Mouse (Mus musculus): ENCODE results near the gene Corin. TPM values are rescaled to one million over a fixed set of nuclear protein-coding genes. Genes with fewer than 3 reads are reported as not detected.

Corin gene
- polyA plus RNA-seq, 1 experiment from 2014 or later = 2.4 TPM

- Histone ChIP-seq H3K9me3 (ENCODE audit: control insufficient read depth, low read length) (no peaks in the 10 kb centered on the region), H3K27me3 (ENCODE audit: control insufficient read depth, insufficient read depth, low read depth, low read length) (no peaks in the 10 kb centered on the region), H3K4me3 (ENCODE audit: low read length) (no peak overlapping the region), H3K9ac (ENCODE audit: low read length) (no peak overlapping the region), H3K4me1 (replicated peaks; ENCODE audit: control insufficient read depth, insufficient read depth, low read length) (no peaks in the 10 kb centered on the region), H3K27ac (ENCODE audit: low read length) (no peak overlapping the region), H3K36me3 (ENCODE audit: control insufficient read depth, insufficient read depth, low read length) (peaks cover 2% of the 10 kb centered on the region; the same call in 1 of the 2 replicates), H3K4me2 (ENCODE audit: low read depth, low read length) (no peak overlapping the region)
- 77% methylated on average over 10 of the region's 10 CpGs for WGBS
- ATAC-seq (ENCODE audit: low read depth) = no peak
Observed at GRCm38 (mm10) chr5:72298418-72299104, 205.7 kb downstream of the Corin start.

DNA sequence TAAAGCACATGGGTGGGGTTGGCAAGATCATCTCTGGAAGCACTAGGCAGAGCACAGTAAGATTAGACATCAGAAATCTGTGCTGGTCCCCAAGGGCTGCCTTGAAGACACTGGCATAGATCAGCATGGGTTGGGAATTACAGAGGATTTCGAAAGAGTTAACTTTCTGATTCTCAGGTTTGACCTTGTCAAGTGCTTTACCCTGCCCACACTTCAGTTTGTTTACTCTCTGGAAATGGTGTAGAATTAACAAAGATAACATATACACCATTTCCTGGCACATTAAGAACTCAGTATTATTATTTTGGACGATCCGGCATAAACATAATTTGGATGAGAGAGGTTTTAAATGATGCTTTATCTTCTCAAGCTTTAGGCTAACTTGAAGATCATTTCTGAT lies 219.2 kb downstream of the Corin start:
- Histone ChIP-seq H3K4me1 (replicated peaks; ENCODE audit: control insufficient read depth, insufficient read depth, low read length) (peaks cover 3% of the 10 kb centered on the region; the same call in 1 of the 2 replicates), H3K9ac (ENCODE audit: low read length) (no peak overlapping the region), H3K27me3 (ENCODE audit: control insufficient read depth, insufficient read depth, low read depth, low read length) (no peaks in the 10 kb centered on the region), H3K27ac (ENCODE audit: low read length) (no peak overlapping the region), H3K4me3 (ENCODE audit: low read length) (no peak overlapping the region), H3K4me2 (ENCODE audit: low read depth, low read length) (no peak overlapping the region), H3K36me3 (ENCODE audit: control insufficient read depth, insufficient read depth, low read length) (peaks cover 4% of the 10 kb centered on the region), H3K9me3 (ENCODE audit: control insufficient read depth, low read length) (no peaks in the 10 kb centered on the region)
- ATAC-seq (ENCODE audit: low read depth) = no peak
- 19% methylated on average over 3 of the region's 3 CpGs for WGBS

GRCm38 (mm10) chr5:72282907-72283306 lies 221.4 kb downstream of the Corin start:
- no peak overlapping the region for H3K9ac ChIP-seq (ENCODE audit: low read length)
- no peaks in the 10 kb centered on the region for H3K9me3 ChIP-seq (ENCODE audit: control insufficient read depth, low read length)
- H3K4me1 ChIP-seq (replicated peaks; ENCODE audit: control insufficient read depth, insufficient read depth, low read length) = peaks cover 3% of the 10 kb centered on the region; the same call in 1 of the 2 replicates
- no peaks in the 10 kb centered on the region for H3K27me3 ChIP-seq (ENCODE audit: control insufficient read depth, insufficient read depth, low read depth, low read length)
- ATAC-seq (ENCODE audit: low read depth) = peak; percentile 59; the same call in 1 of the 2 replicates
- H3K4me3 ChIP-seq (ENCODE audit: low read length) = no peak overlapping the region
- no peak overlapping the region for H3K4me2 ChIP-seq (ENCODE audit: low read depth, low read length)
- no peaks in the 10 kb centered on the region for H3K36me3 ChIP-seq (ENCODE audit: control insufficient read depth, insufficient read depth, low read length)
- 18% methylated on average over 2 of the region's 2 CpGs for WGBS
- H3K27ac ChIP-seq (ENCODE audit: low read length) = no peak overlapping the region; the same call in 1 of the 2 replicates

- WGBS = 45% methylated on average over 8 of the region's 8 CpGs
- H3K4me3 ChIP-seq (ENCODE audit: low read length) = no peak overlapping the region
- no peak overlapping the region for H3K9ac ChIP-seq (ENCODE audit: low read length)
- no peak overlapping the region for H3K27ac ChIP-seq (ENCODE audit: low read length)
- H3K4me1 ChIP-seq (replicated peaks; ENCODE audit: control insufficient read depth, insufficient read depth, low read length) = no peaks in the 10 kb centered on the region
- H3K9me3 ChIP-seq (ENCODE audit: control insufficient read depth, low read length) = no peaks in the 10 kb centered on the region
- H3K36me3 ChIP-seq (ENCODE audit: control insufficient read depth, insufficient read depth, low read length) = no peaks in the 10 kb centered on the region
- H3K4me2 ChIP-seq (ENCODE audit: low read depth, low read length) = no peak overlapping the region
- no peaks in the 10 kb centered on the region for H3K27me3 ChIP-seq (ENCODE audit: control insufficient read depth, insufficient read depth, low read depth, low read length)
- no peak for ATAC-seq (ENCODE audit: low read depth)
Observed at GRCm38 (mm10) chr5:72269652-72270051, 234.6 kb downstream of the Corin start.

DNA sequence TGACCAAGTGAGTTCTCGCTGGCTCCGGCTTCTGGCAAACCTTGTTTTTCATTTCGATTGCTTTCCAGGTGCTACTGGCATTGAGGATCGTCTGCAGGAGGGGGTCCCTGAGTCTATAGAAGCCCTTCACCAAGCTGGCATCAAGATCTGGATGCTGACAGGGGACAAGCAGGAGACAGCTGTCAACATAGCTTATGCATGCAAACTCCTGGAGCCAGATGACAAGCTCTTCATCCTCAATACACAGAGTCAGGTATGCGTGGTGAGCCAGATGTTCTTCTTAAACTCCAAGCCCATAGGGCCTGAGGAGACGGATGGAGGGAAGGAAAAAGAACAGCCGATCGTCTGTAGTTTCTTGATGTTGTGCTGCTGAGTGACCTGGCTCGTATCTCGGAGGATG lies 235.1 kb downstream of the Corin start:
- H3K9ac ChIP-seq (ENCODE audit: low read length) = no peak overlapping the region
- H3K27me3 ChIP-seq (ENCODE audit: control insufficient read depth, insufficient read depth, low read depth, low read length) = no peaks in the 10 kb centered on the region
- WGBS = 72% methylated on average over 10 of the region's 10 CpGs
- H3K4me3 ChIP-seq (ENCODE audit: low read length) = no peak overlapping the region
- no peak overlapping the region for H3K27ac ChIP-seq (ENCODE audit: low read length)
- no peak overlapping the region for H3K4me2 ChIP-seq (ENCODE audit: low read depth, low read length)
- H3K4me1 ChIP-seq (replicated peaks; ENCODE audit: control insufficient read depth, insufficient read depth, low read length) = no peaks in the 10 kb centered on the region
- H3K36me3 ChIP-seq (ENCODE audit: control insufficient read depth, insufficient read depth, low read length) = no peaks in the 10 kb centered on the region
- no peak for ATAC-seq (ENCODE audit: low read depth)
- H3K9me3 ChIP-seq (ENCODE audit: control insufficient read depth, low read length) = no peaks in the 10 kb centered on the region

- Histone ChIP-seq H3K4me2 (ENCODE audit: low read depth, low read length) (no peak overlapping the region), H3K9ac (ENCODE audit: low read length) (no peak overlapping the region), H3K36me3 (ENCODE audit: control insufficient read depth, insufficient read depth, low read length) (no peaks in the 10 kb centered on the region), H3K4me1 (replicated peaks; ENCODE audit: control insufficient read depth, insufficient read depth, low read length) (no peaks in the 10 kb centered on the region), H3K27me3 (ENCODE audit: control insufficient read depth, insufficient read depth, low read depth, low read length) (no peaks in the 10 kb centered on the region), H3K4me3 (ENCODE audit: low read length) (no peak overlapping the region), H3K9me3 (ENCODE audit: control insufficient read depth, low read length) (no peaks in the 10 kb centered on the region), H3K27ac (ENCODE audit: low read length) (no peak overlapping the region)
- no peak for ATAC-seq (ENCODE audit: low read depth)
- 87% methylated on average over 7 of the region's 7 CpGs for WGBS
Observed at GRCm38 (mm10) chr5:72266955-72267535, 237.2 kb downstream of the Corin start.

DNA sequence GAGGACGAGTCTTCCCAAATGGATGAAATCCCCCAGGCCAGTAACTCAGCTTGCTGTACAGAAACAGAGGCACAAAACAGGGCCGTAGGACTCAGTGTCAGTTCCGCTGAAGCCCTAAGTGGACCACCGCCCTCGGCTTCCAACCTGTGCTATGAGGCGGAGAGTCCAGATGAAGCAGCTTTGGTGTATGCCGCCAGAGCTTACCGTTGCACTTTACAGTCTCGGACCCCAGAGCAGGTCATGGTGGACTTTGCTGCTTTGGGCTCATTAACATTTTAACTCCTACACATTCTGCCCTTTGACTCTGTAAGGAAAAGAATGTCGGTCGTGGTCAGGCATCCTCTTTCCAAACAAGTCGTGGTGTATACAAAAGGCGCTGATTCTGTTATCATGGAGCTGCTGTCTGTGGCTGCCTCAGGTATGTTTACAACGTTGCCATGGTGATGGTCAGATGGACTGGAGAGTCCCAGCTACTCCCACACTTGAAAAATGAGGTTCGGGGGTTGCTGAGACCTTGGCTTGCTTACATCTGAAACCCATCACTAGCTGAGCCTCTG lies 240.0 kb downstream of the Corin start:
- no peaks in the 10 kb centered on the region for H3K36me3 ChIP-seq (ENCODE audit: control insufficient read depth, insufficient read depth, low read length)
- no peak overlapping the region for H3K4me2 ChIP-seq (ENCODE audit: low read depth, low read length)
- no peak overlapping the region for H3K9ac ChIP-seq (ENCODE audit: low read length)
- WGBS = 52% methylated on average over 15 of the region's 15 CpGs
- no peak overlapping the region for H3K27ac ChIP-seq (ENCODE audit: low read length)
- no peaks in the 10 kb centered on the region for H3K27me3 ChIP-seq (ENCODE audit: control insufficient read depth, insufficient read depth, low read depth, low read length)
- no peak overlapping the region for H3K4me3 ChIP-seq (ENCODE audit: low read length)
- no peaks in the 10 kb centered on the region for H3K9me3 ChIP-seq (ENCODE audit: control insufficient read depth, low read length)
- no peak for ATAC-seq (ENCODE audit: low read depth)
- no peaks in the 10 kb centered on the region for H3K4me1 ChIP-seq (replicated peaks; ENCODE audit: control insufficient read depth, insufficient read depth, low read length)

DNA sequence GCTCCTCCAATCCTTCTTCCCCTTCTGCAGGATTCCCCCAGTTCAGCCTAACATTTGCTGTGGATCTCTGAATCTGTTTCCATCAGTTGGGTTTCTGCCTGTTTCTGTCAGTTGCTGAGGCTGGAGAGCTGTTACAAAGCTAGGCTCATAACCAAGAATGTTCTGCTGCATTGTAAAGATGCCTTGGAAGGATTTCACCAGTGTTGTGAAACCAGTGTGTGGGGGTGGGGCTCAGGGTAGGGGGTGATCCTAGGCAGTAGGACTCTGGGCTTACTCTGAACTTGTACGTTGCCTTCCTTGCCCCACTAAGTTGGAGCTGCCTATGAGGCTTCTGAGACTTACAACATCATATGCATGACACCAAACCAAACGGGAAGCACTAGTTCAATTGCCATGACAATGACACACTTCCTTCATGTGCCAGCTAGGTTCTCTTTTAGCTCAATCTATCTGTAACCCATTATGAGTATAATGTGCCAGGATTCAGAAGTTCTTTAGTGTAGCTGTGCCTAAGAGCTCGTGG lies 242.4 kb downstream of the Corin start:
- Histone ChIP-seq H3K9me3 (ENCODE audit: control insufficient read depth, low read length) (no peaks in the 10 kb centered on the region), H3K4me2 (ENCODE audit: low read depth, low read length) (no peak overlapping the region), H3K4me1 (replicated peaks; ENCODE audit: control insufficient read depth, insufficient read depth, low read length) (no peaks in the 10 kb centered on the region), H3K27me3 (ENCODE audit: control insufficient read depth, insufficient read depth, low read depth, low read length) (no peaks in the 10 kb centered on the region), H3K4me3 (ENCODE audit: low read length) (no peak overlapping the region), H3K9ac (ENCODE audit: low read length) (no peak overlapping the region), H3K36me3 (ENCODE audit: control insufficient read depth, insufficient read depth, low read length) (no peaks in the 10 kb centered on the region), H3K27ac (ENCODE audit: low read length) (no peak overlapping the region)
- 81% methylated on average over 3 of the region's 3 CpGs for WGBS
- no peak for ATAC-seq (ENCODE audit: low read depth)

DNA sequence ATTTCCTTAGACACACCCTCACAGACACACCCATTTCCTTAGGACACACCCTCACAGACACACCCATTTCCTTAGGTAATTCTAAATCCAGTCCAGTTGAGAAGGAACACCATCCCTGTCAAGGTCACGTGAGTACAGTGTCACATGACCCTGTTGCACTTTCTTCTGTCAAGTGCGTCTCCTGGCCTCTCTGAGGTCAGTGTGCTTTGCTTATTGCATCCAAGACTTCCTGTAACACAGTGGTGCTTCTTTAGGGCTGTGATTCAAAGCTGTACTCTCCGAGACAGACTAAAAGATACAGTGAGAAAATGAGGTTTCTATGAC lies 245.0 kb downstream of the Corin start:
- Histone ChIP-seq H3K4me1 (replicated peaks; ENCODE audit: control insufficient read depth, insufficient read depth, low read length) (no peaks in the 10 kb centered on the region), H3K27ac (ENCODE audit: low read length) (no peak overlapping the region), H3K27me3 (ENCODE audit: control insufficient read depth, insufficient read depth, low read depth, low read length) (no peaks in the 10 kb centered on the region), H3K9me3 (ENCODE audit: control insufficient read depth, low read length) (no peaks in the 10 kb centered on the region), H3K36me3 (ENCODE audit: control insufficient read depth, insufficient read depth, low read length) (no peaks in the 10 kb centered on the region), H3K9ac (ENCODE audit: low read length) (no peak overlapping the region), H3K4me2 (ENCODE audit: low read depth, low read length) (no peak overlapping the region), H3K4me3 (ENCODE audit: low read length) (no peak overlapping the region)
- WGBS = 61% methylated on average over 3 of the region's 3 CpGs
- ATAC-seq (ENCODE audit: low read depth) = peak; percentile 15; the same call in 1 of the 2 replicates
